Mouse (Mus musculus) MEL (cell line): ENCODE results near the gene Lce1e.

Experiments
- CTCF ChIP-seq, 3 experiments: IDR thresholded peaks in 2 of 3; conservative IDR thresholded peaks in 1 of 3; 2 replicates each; pipeline ENCODE4 v1.5.1; 2011 to 2012; ENCODE audit warnings: low read length in 3 of 3, low read depth in 2 of 3, mild to moderate bottlenecking in 2 of 3, improper control_type of control experiment in 1 of 3, inconsistent platforms in 1 of 3, mixed read lengths in 1 of 3, moderate library complexity in 1 of 3; ENCODE audit not compliant: control insufficient read depth in 1 of 3, insufficient read depth in 1 of 3, poor library complexity in 1 of 3, severe bottlenecking in 1 of 3
- POLR2AphosphoS2 ChIP-seq: IDR thresholded peaks from 2 replicates; pipeline ENCODE4 v1.6.1; 2011; ENCODE audit warnings: low read length, improper control_type of control experiment

- TF ChIP-seq POLR2AphosphoS2 (no peak), CTCF (IDR thresholded peaks at IDR 0.05 in 2 of 3, conservative IDR thresholded peaks at IDR 0.05 in 1 of 3; ENCODE audit: control insufficient read depth in 1 of 3, insufficient read depth in 1 of 3, low read depth in 2 of 3, low read length in 3 of 3, poor library complexity in 1 of 3, severe bottlenecking in 1 of 3) (no peak)
These were observed 44.3 kb upstream of the Lce1e start for GRCm38 (mm10) chr3:92753197-92753596.
